Mouse (Mus musculus) WW6 (cell line): ENCODE measurements around the gene Ranbp10.
A peak's percentile ranks its signal among the peaks of the same experiment; 100 is the strongest.

Experiments used
- DNase-seq: peaks from one replicate; pipeline ENCODE4 v3.0.0-alpha.2; 2013; ENCODE audit warnings: low read depth, low spot score

Ranbp10 gene

DNA sequence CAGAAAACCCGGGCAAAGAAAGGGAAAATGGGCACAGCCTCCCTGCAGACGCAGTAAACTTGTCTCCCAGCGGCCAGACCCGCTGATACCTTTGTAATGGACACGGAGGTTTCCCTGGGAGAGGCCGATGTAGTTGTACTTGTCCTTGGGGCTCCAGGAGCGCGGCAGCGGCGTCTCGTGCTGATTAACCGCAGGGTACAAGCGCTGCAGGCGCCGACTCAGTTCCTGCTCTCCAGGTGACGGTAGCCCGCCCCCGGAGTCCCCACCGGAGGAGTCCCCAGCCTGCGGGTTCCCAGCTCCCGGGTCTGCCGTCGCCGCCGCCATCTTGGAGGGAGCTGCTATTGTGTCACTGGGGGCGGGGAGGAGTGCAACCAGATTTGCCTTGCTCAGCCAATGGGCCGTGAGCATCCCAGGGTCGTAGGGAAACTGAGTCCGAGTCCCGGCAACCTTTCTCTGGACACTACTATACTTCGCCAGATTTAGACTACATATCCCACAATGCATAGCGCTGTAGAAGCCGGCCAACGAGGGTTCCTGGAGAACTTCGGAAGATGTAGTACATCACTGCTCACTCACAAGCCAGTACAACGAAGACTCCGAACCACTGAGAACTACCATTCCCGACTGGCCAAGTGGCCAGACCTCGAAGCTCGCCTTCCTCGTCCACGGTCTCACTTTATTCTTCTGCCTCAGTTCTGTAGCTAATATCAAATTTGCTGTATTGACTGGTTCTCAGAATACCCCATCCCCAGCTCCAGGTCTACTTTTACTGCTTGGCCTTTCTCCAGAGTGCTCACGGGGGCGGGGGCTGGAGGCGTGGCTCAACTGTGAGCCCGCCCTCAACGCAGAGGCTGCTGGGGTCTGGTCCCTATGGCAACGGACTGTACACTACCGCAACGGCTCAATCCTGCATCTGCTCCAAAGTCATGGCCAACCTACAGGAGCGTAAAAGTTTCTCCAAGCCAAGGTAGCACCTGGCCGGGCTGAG, at the start of gene Ranbp10, which contains the start of gene Tsnaxip1:
Gene Ranbp10 (minus strand): TSS at position 490 of the 988 bp plus-strand sequence.
Gene Tsnaxip1 (plus strand): TSS at position 871 of the 988 bp plus-strand sequence.
- DNase-seq = peak; percentile 99

DNA sequence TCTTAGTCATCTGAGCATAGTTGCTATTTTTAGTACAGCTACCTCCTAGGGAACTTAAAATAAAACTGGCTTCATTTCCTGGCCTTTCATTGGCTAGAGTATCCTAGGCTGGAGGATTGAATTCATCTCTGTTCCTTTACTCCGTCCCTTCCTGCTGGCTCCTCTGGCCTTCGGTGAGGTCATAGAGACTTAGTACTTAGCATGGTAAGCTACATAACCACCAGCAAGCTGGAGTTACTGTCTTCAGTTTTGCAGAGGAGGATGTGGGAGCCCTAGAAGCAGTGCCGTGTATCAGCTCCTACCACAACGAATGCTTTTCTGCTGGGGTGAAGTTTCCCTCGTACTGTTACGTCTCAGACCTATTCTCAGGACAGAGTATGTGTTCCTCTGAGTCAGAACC, 47.2 kb upstream of the Ranbp10 start:
- no peak for DNase-seq

GRCm38 (mm10) chr8:105866364-105867029, 39.3 kb upstream of the Ranbp10 start:
- no peak for DNase-seq

DNA sequence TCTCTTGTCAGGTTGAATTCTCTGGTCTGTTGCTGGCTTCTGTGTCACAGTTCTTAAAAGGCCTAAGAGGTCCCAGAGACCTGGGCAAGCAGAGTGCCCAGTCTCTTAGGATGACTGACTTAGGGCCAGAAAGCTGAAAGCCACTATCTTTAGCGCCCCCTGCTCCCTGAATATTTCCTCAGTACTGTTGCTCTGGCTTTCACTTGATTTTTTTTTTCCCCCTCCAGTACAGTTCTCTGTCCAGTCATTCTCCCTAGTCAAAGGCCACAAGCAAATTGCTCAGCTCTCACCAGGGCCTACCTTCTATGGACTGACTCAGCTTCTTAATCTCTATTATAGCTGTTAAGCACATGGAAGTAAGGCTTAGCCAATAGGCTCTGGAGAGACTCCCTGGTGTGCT, 34.8 kb upstream of the Ranbp10 start:
- DNase-seq = no peak

DNA sequence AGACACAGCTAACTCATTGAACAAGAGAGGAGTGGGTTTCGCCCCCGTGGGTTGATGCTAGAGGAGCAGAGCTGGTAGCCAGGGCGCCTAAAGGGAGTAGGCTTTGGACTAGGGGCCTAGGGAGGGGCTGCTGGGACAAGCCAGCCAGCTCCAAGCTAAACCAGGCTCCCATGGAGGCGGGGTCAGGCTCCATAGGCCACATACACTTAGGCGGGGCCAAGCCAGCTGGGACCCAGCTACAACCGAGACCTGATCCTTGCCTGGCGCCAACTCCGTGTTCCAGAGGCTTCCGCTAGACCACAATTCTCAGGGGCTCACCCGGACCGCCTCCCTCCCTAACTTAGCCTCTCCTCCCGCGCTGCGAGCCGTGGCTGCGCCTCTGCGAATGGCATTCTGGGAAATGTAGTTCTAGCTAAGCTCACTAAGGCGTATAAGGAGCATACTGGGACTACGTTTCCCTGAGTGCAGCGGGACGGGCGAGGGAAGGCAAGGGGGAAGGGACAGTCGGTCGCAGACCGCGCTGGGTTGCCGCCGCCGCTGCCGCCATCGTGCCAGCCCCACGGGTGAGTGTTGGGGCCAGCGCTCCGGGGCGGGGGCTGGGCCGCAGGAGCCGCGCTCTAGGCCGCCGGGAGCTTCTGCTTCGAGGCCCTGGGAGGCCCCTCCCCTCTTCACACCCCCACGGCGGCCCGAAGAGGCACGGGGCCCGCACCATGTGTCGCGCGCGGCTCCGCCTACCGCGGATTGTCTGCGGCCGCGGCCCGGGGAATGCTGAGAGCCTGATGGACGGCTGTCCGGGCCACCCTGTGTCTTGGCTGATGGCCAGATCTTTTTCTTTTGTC, 33.2 kb upstream of the Ranbp10 start, which contains the start of gene Nutf2:
Gene Nutf2 (plus strand): TSS at position 438 of the 839 bp plus-strand sequence.
- DNase-seq = peak; percentile 100

DNA sequence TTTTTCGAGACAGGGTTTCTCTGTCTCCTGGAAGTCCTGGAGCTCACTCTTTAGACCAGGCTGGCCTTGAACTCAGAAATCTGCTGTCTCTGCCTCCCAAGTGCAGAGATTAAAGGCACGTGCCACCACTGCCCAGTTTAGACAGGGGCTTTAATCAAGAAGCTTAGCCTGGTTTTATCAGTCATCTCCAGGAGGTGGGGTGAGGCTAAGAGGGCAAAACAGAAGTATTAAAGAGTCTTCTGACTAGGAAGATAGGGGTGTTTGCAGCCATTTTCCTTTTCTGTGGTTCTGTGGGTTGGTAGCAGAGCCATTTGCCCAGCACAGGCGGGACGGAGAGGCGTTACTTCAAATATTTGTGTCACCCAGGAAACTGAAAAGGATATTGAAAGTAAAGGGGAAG, 32.2 kb upstream of the Ranbp10 start:
- DNase-seq = no peak

DNA sequence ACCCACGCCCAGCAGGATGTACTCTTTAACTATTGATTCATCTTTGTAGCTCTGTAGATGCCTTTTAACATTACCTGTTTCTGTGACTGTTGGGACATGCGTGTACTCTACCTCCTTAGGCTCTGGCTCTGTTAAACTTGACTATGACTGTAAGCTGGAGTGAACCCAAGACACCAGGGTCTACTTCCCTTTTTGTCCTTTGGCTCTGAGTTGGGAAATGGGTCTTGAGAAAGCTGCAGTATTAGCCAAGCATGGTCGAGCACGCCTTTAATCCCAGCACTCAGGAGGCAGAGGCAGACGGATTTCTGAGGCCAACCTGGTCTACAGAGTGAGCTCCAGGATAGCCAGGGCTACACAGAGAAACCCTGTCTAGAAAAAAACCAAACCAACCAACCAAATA, 31.3 kb upstream of the Ranbp10 start:
- DNase-seq = no peak

- no peak for DNase-seq
These were observed 29.2 kb upstream of the Ranbp10 start for GRCm38 (mm10) chr8:105856168-105856835.

DNA sequence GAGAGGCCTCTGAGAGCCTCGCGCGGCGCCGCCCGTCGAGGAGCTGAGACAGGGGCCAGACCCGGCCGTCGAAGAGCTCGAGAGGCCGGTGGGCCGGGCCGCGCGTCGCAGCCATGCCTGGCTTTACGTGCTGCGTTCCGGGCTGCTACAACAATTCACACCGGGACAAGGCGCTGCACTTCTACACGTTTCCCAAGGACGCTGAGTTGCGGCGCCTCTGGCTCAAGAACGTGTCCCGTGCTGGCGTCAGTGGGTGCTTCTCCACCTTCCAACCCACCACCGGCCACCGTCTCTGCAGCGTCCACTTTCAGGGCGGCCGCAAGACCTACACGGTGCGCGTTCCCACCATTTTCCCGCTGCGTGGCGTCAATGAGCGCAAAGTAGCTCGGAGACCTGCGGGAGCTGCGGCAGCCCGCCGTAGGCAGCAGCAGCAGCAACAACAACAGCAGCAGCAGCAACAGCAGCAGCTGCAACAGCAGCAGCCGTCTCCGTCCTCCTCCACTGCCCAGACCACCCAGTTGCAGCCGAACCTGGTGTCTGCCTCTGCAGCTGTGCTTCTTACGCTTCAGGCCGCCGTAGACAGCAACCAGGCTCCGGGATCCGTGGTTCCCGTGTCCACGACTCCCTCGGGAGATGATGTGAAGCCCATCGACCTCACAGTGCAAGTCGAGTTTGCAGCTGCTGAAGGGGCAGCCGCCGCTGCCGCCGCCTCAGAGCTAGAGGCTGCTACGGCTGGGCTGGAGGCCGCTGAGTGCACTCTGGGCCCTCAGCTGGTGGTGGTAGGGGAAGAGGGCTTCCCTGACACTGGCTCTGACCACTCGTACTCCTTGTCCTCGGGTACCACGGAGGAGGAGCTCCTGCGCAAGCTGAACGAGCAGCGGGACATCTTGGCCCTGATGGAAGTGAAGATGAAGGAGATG, 28.4 kb upstream of the Ranbp10 start:
- DNase-seq = no peak

DNA sequence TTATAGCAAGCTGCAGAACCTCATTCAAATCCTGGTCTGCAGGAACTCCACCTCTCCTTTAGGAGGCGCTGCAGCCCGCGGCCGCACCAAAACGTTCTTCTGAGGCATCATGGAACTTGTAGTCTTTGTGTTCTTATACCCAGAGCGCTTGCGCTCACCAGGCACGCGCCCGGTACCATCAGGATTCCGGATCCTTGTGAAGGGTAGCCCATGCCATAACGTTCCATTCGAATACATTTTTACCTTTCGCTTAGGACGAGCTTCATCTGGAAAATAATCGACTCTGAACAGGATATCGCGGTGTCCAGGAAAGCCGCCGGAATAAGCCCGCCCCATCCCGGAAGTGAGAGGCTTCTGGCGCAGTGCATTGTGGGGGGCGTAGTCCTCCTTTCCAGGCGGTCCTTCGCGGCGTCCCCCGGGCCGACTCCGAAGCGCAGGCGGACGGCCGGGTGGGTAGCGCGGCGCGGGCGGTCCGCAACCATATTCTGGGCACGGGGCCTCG, 27.6 kb upstream of the Ranbp10 start, which contains the start of gene Thap11:
Gene Thap11 (plus strand): TSS at position 418 of the 502 bp plus-strand sequence.
- peak; percentile 89 for DNase-seq

GRCm38 (mm10) chr8:105854303-105854702, 27.2 kb upstream of the Ranbp10 start:
- DNase-seq = no peak

GRCm38 (mm10) chr8:105853178-105853577, 26.0 kb upstream of the Ranbp10 start, which contains the start of gene Cenpt:
Gene Cenpt, minus strand, starts transcription at chr8:105853278.
- no peak for DNase-seq

- no peak for DNase-seq
These were observed 25.1 kb upstream of the Ranbp10 start for GRCm38 (mm10) chr8:105852146-105852729.

- peak; percentile 93 for DNase-seq
These were observed 24.5 kb upstream of the Ranbp10 start for GRCm38 (mm10) chr8:105851651-105852143.

- no peak for DNase-seq
These were observed 23.5 kb upstream of the Ranbp10 start for GRCm38 (mm10) chr8:105850611-105851010.

DNA sequence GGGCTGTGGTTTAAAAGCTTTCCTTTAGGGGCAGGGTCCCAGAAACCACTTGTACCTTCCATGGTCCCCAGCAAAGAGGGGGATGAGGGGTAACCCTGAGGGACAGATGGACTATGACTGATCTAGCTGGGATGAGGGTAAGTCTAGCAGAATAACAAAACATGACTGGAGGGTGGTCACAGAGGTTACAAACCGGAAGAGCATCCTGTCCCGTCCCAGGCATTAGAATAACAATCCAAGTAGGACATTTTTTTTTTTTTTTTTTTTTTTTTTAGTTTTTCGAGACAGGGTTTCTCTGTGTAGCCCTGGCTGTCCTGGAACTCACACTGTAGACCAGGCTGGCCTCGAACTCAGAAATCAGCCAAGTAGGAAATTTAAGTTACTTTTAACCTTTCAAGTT, 22.9 kb upstream of the Ranbp10 start:
- DNase-seq = no peak

- no peak for DNase-seq
These were observed 19.5 kb upstream of the Ranbp10 start for GRCm38 (mm10) chr8:105846678-105847077.

GRCm38 (mm10) chr8:105839209-105839608, 12.1 kb upstream of the Ranbp10 start:
- DNase-seq = no peak

DNA sequence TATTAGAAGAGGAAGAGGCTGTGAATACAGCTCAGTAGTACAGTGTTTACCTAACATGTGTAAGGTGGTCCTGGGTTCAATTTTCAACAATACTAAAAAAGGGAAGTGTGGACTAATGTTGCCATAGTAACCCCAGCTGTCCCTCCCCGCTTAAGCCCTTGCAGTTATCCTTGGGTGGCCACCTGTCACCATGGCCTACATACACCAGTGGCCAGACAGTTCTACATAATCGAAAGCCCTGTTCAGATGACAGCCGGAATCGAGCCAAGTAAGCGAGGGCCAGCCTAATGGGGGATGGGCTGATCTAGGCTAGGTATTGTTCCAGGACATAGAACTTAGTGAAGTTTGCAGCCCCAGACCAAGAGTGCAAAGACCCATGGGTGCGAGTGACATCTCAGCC, 9.8 kb upstream of the Ranbp10 start:
- DNase-seq = no peak
